Mouse (Mus musculus): Measurements from ENCODE around the gene Ano10. TPM values are rescaled to one million over a fixed set of nuclear protein-coding genes. Genes with fewer than 3 reads are reported as not detected.

The Ano10 gene
- polyA plus RNA-seq, 1 experiment from 2014 or later, result 16.3 TPM

DNA sequence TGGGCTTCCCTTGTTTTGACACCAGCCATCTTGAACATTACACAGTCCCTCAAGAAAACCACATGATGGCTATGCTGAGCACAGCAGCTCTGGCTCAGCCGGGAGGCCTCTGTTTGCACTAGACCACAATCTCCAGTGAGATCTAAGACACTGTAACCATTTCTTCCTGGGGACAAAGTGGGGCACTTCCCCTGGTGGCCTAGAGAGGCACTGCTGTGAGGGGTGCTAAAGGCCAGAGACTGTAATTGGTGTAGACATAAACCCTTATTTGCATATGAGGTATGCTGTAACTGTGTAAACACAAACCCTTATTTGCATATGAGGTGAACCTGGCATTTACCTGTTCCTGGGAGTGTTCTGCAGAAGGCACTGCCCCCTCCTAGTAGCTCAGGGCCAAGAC is 105.5 kb downstream of the Ano10 start:
- no peaks in the 10 kb centered on the region for H3K27me3 ChIP-seq (ENCODE audit: control insufficient read depth, insufficient read depth, low read depth, low read length)
- no peaks in the 10 kb centered on the region for H3K9me3 ChIP-seq (replicated peaks; ENCODE audit: control insufficient read depth, low read length)
- H3K9ac ChIP-seq (ENCODE audit: low read depth, low read length), result no peak overlapping the region
- no peaks in the 10 kb centered on the region for H3K36me3 ChIP-seq (ENCODE audit: control insufficient read depth, insufficient read depth)
- no peak overlapping the region for H3K4me3 ChIP-seq (ENCODE audit: low read depth, low read length)
- H3K4me2 ChIP-seq (ENCODE audit: low read depth, low read length), result no peak overlapping the region
- H3K4me1 ChIP-seq (ENCODE audit: control insufficient read depth, low read depth, low read length), result peaks cover 12% of the 10 kb centered on the region
- H3K27ac ChIP-seq (ENCODE audit: low read length), result no peak overlapping the region
- ATAC-seq (ENCODE audit: low read depth), result 0 out of 2 replicates have a peak, but pooled peaks have one; percentile 19
- WGBS (ENCODE audit: insufficient replicate concordance), result 3% methylated on average over 1 of the region's 1 CpGs

DNA sequence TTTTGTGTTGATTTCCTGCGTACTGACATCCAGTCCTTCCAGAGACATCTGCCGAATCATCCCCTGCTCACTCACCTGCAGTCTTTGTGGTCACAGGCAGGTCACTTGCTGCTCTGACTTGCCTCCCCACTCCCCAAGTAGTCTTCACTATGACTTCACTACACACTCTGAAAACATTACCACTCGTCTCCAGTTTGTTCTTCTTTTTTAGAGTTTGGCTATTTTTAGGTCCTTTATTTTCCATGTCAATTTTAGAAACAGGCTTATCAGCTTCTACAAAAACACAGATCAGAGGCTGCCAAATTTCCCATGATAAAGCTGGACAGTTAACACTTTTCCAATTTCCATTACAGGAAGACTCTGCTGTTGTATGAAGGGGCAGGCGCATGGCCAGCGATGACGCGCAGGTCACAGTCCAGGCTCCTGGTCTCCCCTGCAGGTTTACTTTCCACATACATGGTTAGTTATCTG is 106.7 kb downstream of the Ano10 start:
- Histone ChIP-seq H3K9ac (ENCODE audit: low read depth, low read length) (no peak overlapping the region), H3K4me1 (ENCODE audit: control insufficient read depth, low read depth, low read length) (peaks cover 12% of the 10 kb centered on the region), H3K4me2 (ENCODE audit: low read depth, low read length) (no peak overlapping the region), H3K27me3 (ENCODE audit: control insufficient read depth, insufficient read depth, low read depth, low read length) (no peaks in the 10 kb centered on the region), H3K9me3 (replicated peaks; ENCODE audit: control insufficient read depth, low read length) (no peaks in the 10 kb centered on the region), H3K4me3 (ENCODE audit: low read depth, low read length) (no peak overlapping the region), H3K36me3 (ENCODE audit: control insufficient read depth, insufficient read depth) (no peaks in the 10 kb centered on the region), H3K27ac (ENCODE audit: low read length) (no peak overlapping the region)
- WGBS (ENCODE audit: insufficient replicate concordance), result 56% methylated on average over 7 of the region's 7 CpGs
- no peak for ATAC-seq (ENCODE audit: low read depth)

DNA sequence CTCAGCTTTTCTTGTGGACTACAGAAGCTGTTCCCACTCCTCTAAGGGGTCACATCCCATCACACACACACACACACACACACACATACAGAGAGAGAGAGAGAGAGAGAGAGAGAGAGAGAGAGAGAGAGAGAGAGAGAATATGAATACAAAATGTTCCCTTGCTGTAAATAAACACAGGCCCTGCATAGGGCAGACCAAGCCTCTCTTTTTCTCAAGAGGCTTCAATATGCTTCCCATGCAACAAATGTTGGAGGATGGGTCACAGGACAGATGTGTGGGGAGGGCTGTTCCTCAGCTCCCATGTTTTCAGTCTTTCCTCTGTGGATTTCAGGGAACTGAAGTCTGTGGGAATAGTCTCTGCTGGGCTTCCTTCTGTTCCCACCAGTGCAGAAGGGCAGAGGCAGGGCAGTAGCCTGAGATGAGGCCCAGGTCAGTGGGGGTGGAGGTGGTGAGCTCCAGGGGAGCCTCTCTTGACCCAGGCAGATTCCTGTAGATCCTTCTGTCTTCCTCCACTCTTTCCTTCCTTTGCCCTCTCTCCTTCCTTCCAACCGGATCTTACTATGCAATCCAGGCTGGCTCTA is 107.5 kb downstream of the Ano10 start:
- Histone ChIP-seq H3K27me3 (ENCODE audit: control insufficient read depth, insufficient read depth, low read depth, low read length) (no peaks in the 10 kb centered on the region), H3K36me3 (ENCODE audit: control insufficient read depth, insufficient read depth) (no peaks in the 10 kb centered on the region), H3K9ac (ENCODE audit: low read depth, low read length) (no peak overlapping the region), H3K4me2 (ENCODE audit: low read depth, low read length) (no peak overlapping the region), H3K4me1 (ENCODE audit: control insufficient read depth, low read depth, low read length) (peaks cover 12% of the 10 kb centered on the region), H3K9me3 (replicated peaks; ENCODE audit: control insufficient read depth, low read length) (no peaks in the 10 kb centered on the region), H3K4me3 (ENCODE audit: low read depth, low read length) (no peak overlapping the region), H3K27ac (ENCODE audit: low read length) (no peak overlapping the region)
- ATAC-seq (ENCODE audit: low read depth), result no peak
- WGBS (ENCODE audit: insufficient replicate concordance), result 35% methylated on average over 1 of the region's 1 CpGs

DNA sequence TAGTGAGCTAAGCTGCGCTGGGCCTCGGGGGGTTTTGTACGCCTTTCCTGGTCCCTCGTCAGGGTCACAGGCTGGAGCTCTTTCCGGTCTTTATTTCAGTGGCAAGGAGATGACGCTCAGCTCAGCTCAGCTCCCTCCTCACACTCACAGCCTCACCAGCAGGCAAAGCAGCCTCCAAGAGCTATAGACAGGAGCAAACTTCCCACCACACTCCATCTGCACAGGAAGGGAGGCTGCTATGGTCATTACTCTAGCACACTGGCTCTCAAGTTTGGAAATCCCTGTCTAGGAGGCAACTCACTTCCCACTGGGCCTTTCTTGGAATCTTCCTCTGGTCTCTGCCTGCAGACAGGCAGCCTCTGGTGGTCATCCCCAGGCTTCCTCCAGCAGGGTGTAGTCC is 108.3 kb downstream of the Ano10 start:
- 62% methylated on average over 6 of the region's 6 CpGs for WGBS (ENCODE audit: insufficient replicate concordance)
- H3K4me3 ChIP-seq (ENCODE audit: low read depth, low read length), result no peak overlapping the region
- ATAC-seq (ENCODE audit: low read depth), result no peak

DNA sequence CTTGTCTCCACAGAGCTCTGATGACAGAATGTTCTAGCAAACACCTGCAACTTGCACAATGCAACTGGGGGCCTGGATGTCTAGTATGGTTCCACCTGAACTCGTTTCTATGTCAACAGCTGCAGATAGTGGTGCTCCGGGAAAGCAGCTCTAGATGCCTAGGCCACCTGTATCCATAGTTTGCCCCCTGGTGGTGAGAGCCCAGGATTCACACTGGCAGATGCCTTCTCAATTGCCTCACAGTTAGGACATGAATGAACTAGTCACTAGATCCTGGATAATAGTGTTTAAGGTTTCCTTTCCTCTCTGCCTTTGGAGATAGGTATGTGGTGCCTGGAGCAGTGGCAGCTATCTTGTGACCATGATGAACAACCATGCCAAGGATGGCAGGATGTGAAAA is 109.2 kb downstream of the Ano10 start:
- H3K36me3 ChIP-seq (ENCODE audit: control insufficient read depth, insufficient read depth), result no peaks in the 10 kb centered on the region
- H3K4me2 ChIP-seq (ENCODE audit: low read depth, low read length), result no peak overlapping the region
- WGBS (ENCODE audit: insufficient replicate concordance), result 6% methylated on average over 2 of the region's 2 CpGs
- peaks cover 12% of the 10 kb centered on the region for H3K4me1 ChIP-seq (ENCODE audit: control insufficient read depth, low read depth, low read length)
- no peaks in the 10 kb centered on the region for H3K9me3 ChIP-seq (replicated peaks; ENCODE audit: control insufficient read depth, low read length)
- H3K27ac ChIP-seq (ENCODE audit: low read length), result no peak overlapping the region
- H3K4me3 ChIP-seq (ENCODE audit: low read depth, low read length), result no peak overlapping the region
- ATAC-seq (ENCODE audit: low read depth), result no peak
- no peaks in the 10 kb centered on the region for H3K27me3 ChIP-seq (ENCODE audit: control insufficient read depth, insufficient read depth, low read depth, low read length)
- no peak overlapping the region for H3K9ac ChIP-seq (ENCODE audit: low read depth, low read length)

More for the DNA sequence above, 108.3 kb downstream of the Ano10 start:
- Histone ChIP-seq H3K9me3 (replicated peaks; ENCODE audit: control insufficient read depth, low read length) (no peaks in the 10 kb centered on the region), H3K4me1 (ENCODE audit: control insufficient read depth, low read depth, low read length) (peaks cover 12% of the 10 kb centered on the region), H3K4me2 (ENCODE audit: low read depth, low read length) (no peak overlapping the region), H3K27ac (ENCODE audit: low read length) (no peak overlapping the region), H3K27me3 (ENCODE audit: control insufficient read depth, insufficient read depth, low read depth, low read length) (no peaks in the 10 kb centered on the region), H3K36me3 (ENCODE audit: control insufficient read depth, insufficient read depth) (no peaks in the 10 kb centered on the region), H3K9ac (ENCODE audit: low read depth, low read length) (no peak overlapping the region)

DNA sequence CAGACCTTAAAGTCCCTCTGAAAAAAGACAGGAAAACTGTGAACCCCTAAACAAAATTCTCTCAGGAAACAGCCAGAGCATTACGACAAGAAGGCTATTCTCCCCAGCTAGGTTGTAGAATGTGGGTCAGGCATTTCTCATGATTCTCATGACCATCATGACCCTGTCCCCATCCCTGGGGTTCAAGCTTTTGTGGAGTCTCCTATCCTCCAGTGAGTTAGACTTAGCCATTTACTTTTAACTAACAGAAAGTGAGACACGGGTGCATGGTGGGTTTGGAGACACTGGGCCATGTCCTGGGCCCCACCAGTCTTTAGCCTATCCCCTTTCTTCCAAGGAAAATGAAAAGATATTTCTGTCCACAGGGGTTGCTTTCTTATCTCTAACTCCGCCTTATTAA is 109.9 kb downstream of the Ano10 start:
- H3K9ac ChIP-seq (ENCODE audit: low read depth, low read length), result no peak overlapping the region
- no peak for ATAC-seq (ENCODE audit: low read depth)
- H3K4me2 ChIP-seq (ENCODE audit: low read depth, low read length), result no peak overlapping the region
- no peaks in the 10 kb centered on the region for H3K36me3 ChIP-seq (ENCODE audit: control insufficient read depth, insufficient read depth)
- H3K27ac ChIP-seq (ENCODE audit: low read length), result no peak overlapping the region
- H3K4me3 ChIP-seq (ENCODE audit: low read depth, low read length), result no peak overlapping the region
- H3K9me3 ChIP-seq (replicated peaks; ENCODE audit: control insufficient read depth, low read length), result no peaks in the 10 kb centered on the region
- no peaks in the 10 kb centered on the region for H3K27me3 ChIP-seq (ENCODE audit: control insufficient read depth, insufficient read depth, low read depth, low read length)
- H3K4me1 ChIP-seq (ENCODE audit: control insufficient read depth, low read depth, low read length), result peaks cover 12% of the 10 kb centered on the region
- WGBS (ENCODE audit: insufficient replicate concordance), result 61% methylated on average over 3 of the region's 3 CpGs

DNA sequence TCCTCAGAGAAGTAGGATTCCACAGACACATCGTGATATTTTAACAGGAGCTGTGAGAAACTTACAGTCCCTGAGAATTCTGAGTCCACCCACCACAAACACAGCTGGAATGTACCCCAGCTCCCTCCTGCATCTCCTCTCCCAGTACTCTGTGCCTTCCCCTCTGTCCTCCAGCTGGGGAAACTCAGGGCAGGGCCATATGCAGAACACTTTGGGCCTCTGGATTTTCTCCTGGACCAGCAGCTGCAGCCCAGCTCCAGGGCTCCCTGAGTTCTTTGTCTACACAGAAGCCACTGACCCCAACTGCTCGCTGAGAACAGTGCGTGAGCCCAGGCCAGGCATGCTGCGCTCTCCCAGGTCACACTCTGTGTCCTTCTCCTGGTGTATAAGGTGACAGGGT is 111.1 kb downstream of the Ano10 start:
- Histone ChIP-seq H3K27ac (ENCODE audit: low read length) (no peak overlapping the region), H3K4me3 (ENCODE audit: low read depth, low read length) (no peak overlapping the region), H3K9me3 (replicated peaks; ENCODE audit: control insufficient read depth, low read length) (no peaks in the 10 kb centered on the region), H3K4me1 (ENCODE audit: control insufficient read depth, low read depth, low read length) (peaks cover 9% of the 10 kb centered on the region), H3K36me3 (ENCODE audit: control insufficient read depth, insufficient read depth) (no peaks in the 10 kb centered on the region), H3K27me3 (ENCODE audit: control insufficient read depth, insufficient read depth, low read depth, low read length) (no peaks in the 10 kb centered on the region), H3K4me2 (ENCODE audit: low read depth, low read length) (no peak overlapping the region), H3K9ac (ENCODE audit: low read depth, low read length) (no peak overlapping the region)
- ATAC-seq (ENCODE audit: low read depth), result no peak
- 65% methylated on average over 4 of the region's 4 CpGs for WGBS (ENCODE audit: insufficient replicate concordance)

DNA sequence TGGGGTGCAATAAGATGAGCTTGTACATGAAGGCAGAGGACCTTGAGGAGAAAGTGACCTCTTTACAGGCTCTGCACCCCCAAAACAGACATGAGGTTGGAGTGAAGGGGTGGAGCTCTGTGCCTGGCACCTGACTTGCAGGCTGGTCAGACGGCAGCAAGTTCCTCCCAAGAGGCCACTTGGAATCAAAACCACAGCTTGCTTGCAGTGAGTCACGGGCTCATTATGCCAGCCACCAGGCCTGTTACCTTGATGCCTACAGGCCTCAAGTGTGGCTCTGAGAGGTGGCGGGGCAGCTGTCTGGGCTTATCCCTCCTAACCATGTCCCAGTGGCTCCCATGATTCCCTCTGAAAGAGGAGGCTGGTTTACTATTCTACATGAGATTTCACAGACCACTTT is 114.1 kb downstream of the Ano10 start:
- Histone ChIP-seq H3K9ac (ENCODE audit: low read depth, low read length) (no peak overlapping the region), H3K27me3 (ENCODE audit: control insufficient read depth, insufficient read depth, low read depth, low read length) (no peaks in the 10 kb centered on the region), H3K9me3 (replicated peaks; ENCODE audit: control insufficient read depth, low read length) (no peaks in the 10 kb centered on the region), H3K36me3 (ENCODE audit: control insufficient read depth, insufficient read depth) (no peaks in the 10 kb centered on the region), H3K4me2 (ENCODE audit: low read depth, low read length) (no peak overlapping the region), H3K4me3 (ENCODE audit: low read depth, low read length) (no peak overlapping the region), H3K4me1 (ENCODE audit: control insufficient read depth, low read depth, low read length) (no peaks in the 10 kb centered on the region), H3K27ac (ENCODE audit: low read length) (no peak overlapping the region)
- WGBS (ENCODE audit: insufficient replicate concordance), result 36% methylated on average over 3 of the region's 3 CpGs
- ATAC-seq (ENCODE audit: low read depth), result no peak

DNA sequence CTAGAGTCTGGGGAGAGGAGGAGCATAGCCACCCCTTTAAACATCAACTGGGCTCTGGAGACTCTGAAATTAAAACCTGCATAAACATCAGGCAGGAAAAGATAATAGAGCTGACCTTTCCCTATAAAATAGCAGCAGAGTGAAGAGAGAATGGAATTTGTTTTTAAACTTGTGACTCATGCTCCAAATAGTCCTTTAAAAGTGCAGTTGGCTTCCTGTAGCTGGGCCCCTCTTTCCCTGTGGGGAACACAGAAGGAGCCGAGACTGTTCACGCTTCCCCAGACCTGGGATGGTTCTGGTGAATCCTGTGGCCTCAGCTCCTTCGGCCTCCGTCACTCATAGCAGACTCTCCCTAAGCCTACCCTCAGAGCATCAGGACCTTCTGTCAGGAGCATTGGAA is 115.8 kb downstream of the Ano10 start:
- H3K4me3 ChIP-seq (ENCODE audit: low read depth, low read length), result no peak overlapping the region
- no peak for ATAC-seq (ENCODE audit: low read depth)
- H3K9ac ChIP-seq (ENCODE audit: low read depth, low read length), result no peak overlapping the region
- no peaks in the 10 kb centered on the region for H3K36me3 ChIP-seq (ENCODE audit: control insufficient read depth, insufficient read depth)
- no peak overlapping the region for H3K4me2 ChIP-seq (ENCODE audit: low read depth, low read length)
- no peaks in the 10 kb centered on the region for H3K27me3 ChIP-seq (ENCODE audit: control insufficient read depth, insufficient read depth, low read depth, low read length)
- H3K27ac ChIP-seq (ENCODE audit: low read length), result no peak overlapping the region
- no peaks in the 10 kb centered on the region for H3K4me1 ChIP-seq (ENCODE audit: control insufficient read depth, low read depth, low read length)
- 67% methylated on average over 4 of the region's 4 CpGs for WGBS (ENCODE audit: insufficient replicate concordance)
- no peaks in the 10 kb centered on the region for H3K9me3 ChIP-seq (replicated peaks; ENCODE audit: control insufficient read depth, low read length)

Measured in liver, embryonic 16.5 days (tissue).